Mouse (Mus musculus) ES-E14 (cell line): Measurements from ENCODE around the gene Sgk2.

ENCODE experiments used
- HCFC1 ChIP-seq: IDR thresholded peaks from 2 replicates; pipeline ENCODE4 v1.6.1; 2012; ENCODE audit warnings: low read length, inconsistent platforms, borderline replicate concordance; ENCODE audit not compliant: insufficient read depth
- MAFK ChIP-seq: IDR thresholded peaks from 2 replicates; pipeline ENCODE4 v1.6.1; 2014; ENCODE audit warnings: mild to moderate bottlenecking, low read depth, low read length, inconsistent platforms; ENCODE audit not compliant: insufficient read depth
- ZC3H11A ChIP-seq: IDR thresholded peaks from 2 replicates; pipeline ENCODE4 v1.6.1; 2012; ENCODE audit warnings: low read depth, mild to moderate bottlenecking, inconsistent platforms, low read length, borderline replicate concordance

DNA sequence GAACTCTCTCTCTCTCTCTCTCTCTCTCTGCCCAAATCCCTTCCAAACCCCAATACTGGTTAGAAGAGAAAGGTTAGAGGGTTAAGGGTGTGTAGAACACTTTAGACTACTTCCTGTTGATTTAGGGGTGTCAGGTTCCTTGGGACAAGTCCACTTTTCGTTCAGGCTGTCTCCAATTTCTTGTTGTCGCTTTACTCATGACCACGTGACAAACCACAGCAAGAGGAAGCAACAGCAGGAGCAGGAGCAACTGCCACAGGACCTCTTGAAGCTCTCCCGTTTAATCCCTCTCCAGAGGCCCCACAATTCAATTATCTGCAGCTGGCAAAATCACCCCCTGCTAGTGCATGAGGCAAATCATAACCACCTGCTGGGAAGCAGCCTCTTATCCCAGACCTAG, 45.5 kb downstream of the Sgk2 start:
- TF ChIP-seq MAFK (no peak), ZC3H11A (no peak), HCFC1 (no peak)
